Mouse (Mus musculus) layer of hippocampus, postnatal 10 days (tissue): ENCODE data around the gene Txnip. TPM values are rescaled to one million over a fixed set of nuclear protein-coding genes. Genes with fewer than 3 reads are reported as not detected.

Experiments used
- DNase-seq, 2 experiments: peaks; one replicate each; pipeline ENCODE4 v3.0.0; 2021; ENCODE audit warnings: low spot score in 2 of 2
- total RNA-seq, 2 experiments: library from RNA; stranded (reverse); gene quantifications; 2 replicates each; pipeline ENCODE4 v1.2.3; 2021

The Txnip gene
- total RNA-seq, 2 experiments from 2014 or later = 36.5 to 46.1 TPM

DNA sequence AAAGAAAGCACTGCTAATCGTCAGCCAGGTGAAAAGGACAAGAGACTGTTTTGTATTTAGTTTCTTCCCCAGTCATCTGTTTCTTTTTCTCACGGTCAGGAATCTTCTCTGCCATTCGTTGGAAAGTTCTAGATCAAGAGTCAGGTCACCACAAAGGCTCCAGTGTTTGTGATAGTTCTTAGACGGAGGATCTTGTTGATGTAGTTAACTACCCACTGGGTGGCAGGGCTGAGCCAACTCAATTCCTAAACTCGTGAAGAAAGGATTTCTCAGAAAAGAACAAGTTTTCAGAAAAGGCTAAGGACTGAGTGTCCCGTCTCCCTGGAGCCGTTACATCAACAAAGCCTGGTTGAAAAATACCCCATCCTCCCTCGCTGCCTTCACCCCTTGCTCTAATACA, 6.6 kb upstream of the Txnip start:
- peak in 1 of 2 experiments; percentile 66 for DNase-seq

DNA sequence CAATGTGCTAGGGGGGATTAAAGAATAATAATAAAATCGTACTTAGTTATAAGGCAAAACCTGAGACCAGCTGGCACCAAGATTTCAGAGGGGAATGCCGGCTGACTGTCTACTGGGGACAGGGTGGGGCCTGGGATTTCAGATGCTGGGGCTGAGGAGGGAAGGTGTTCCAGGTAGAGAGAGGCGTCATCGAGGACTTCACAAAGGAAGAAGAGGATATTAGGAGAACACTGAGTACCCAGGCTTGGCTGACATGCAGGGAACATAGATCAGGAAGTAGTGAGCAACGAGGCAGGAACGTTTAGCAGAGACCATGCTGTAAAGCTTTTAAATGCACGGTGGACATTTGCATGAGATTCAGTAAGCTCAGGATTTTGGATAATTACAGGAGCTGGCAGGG, 5.9 kb upstream of the Txnip start:
- DNase-seq = no peak

DNA sequence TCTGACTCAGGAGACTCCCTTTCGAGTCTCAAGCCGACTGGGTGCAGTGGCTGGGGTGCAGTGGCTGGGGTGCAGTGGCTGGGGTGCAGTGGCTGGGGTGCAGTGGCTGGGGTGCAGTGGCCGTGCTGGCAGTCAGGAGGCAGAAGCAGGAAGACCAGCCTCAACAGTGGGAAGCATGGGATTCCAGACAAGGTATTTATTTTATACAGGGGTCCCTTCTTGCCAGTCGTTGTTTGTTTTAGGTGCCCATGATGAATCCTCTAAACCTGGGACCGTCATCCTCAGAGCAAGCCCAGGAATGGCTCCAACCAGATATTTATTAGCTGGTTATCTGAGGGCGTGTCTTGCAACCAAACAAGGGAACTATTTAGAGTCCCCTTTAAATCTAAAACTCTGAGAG, 4.2 kb upstream of the Txnip start:
- DNase-seq = no peak

DNA sequence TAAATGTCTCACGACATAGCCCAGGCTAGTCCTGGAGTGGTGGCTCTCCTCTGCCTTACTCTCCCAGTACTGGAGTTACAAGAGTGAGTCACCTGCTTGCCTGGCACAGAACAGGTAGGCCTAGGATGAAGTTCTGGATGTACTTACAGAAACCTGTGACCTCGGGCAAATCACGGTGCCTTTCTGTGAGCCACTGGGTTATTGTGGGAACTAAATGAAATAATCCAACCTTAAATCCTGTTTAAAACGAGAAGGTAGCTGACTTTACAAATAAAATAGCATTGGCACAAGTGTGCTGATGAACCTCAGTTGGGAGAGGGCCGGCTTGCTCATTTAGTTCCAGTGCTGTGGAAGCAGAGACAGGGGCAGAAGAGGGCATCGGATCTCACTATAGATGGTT, 3.5 kb upstream of the Txnip start:
- no peak for DNase-seq

DNA sequence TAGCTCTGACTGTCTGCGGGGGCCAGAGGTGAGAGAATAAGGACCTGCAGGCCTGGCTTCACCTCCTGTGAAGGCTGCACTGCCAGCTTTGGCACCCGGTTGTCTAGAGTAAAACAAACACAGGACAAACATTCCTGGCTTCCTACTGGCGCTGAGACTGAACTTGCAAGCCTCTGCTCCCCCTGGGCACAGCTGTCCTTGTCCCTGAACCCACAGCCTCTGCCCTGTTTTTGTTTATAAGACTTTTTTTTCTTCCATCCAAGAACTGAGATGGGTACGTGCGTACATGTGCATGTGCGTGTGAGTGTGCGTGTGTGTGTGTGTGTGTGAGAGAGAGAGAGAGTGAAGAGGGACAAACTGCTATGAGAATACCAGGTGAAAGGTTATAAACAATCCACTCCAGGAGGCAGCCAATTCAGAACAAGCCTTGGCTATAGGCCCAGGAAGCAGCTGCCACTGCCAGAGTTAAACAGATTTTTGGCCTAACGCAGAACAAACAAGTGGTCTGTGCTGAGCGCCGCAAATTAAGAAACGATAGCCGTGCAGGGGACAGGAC, 2.6 kb upstream of the Txnip start:
- peak; percentile 68 to 71 for DNase-seq

DNA sequence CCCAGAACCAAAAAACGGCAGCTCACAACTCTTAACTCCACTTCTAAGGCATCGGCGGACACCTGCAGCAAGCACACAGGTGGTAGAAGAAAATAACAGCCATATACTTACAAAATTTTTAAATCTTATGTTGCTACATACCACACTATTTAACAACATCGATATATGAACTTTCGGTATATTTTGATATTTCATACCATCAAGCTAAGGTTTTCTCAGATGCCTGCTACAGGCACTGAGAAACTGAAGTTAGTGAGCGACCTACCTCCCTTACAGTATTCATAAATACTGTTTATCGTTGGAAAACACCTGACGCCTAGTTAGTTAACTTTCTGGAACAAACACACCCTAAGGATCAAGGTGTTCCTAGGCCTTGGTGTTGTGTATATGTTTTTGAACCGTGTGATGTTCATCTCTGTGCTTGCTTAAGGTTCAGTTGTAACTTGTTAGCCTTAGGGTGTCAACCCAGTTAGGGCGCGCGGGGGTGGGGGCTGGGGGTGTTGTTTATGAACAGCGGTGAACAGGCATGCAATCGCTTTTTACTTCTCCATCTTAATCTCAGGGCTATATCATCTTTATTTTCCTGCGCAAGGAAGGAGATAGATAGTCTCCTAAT, 1.6 kb upstream of the Txnip start:
- no peak for DNase-seq

DNA sequence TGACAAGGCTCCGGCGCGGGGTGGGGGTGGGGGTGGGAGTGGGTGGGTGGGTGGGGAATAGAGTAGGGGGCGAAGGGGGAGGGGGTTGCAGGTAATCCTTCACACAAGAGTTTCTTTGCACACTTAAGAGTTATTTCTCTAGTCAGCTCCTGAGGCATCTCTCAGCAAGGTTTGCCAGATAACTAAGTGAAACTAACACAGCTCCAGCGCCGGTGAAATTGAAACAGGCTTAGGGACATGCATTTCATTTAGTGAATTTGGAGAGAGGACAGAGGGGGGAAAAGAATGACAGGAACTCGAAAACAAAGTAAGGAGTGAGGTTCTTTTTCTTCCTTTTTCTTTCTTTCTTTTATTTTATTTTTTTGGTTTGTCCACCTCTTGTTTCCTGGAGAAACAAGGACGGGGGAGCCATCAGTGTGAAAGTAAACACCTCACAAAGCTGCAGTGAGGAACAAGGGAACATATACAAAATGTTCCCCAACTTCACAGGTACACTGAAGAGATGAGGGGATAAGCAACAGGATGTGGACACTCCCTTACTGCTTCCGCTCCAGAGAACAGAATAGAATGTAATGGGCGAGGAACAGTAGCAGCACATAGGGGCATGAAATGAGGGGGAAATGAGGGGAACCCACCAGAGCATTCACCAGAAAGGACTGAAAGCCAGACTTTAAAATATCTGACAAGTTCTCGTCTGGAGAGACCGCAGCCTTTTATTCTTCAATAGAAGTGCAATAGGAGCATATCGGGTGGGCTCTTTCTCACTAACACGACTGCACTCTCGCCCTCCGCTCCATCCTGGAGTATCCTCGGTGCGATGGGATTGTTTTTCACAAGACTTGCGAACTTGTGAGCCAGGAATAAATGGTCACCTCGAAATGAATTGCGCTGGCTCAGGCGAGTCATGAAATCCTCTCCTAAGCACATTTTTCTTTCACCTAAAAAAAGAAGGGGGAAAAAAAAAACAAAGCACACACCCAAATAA, 814 bp upstream of the Txnip start:
- no peak for DNase-seq

DNA sequence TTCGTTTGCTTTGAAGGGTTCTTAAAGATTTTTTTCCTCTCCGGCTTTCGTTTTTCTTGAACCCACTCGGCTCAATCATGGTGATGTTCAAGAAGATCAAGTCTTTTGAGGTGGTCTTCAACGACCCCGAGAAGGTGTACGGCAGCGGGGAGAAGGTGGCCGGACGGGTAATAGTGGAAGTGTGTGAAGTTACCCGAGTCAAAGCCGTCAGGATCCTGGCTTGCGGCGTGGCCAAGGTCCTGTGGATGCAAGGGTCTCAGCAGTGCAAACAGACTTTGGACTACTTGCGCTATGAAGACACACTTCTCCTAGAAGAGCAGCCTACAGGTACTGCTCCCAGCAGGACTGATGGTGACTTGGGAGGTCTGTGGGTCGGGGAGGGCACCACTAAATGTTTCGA, 402 bp downstream of the Txnip start:
- DNase-seq = no peak

DNA sequence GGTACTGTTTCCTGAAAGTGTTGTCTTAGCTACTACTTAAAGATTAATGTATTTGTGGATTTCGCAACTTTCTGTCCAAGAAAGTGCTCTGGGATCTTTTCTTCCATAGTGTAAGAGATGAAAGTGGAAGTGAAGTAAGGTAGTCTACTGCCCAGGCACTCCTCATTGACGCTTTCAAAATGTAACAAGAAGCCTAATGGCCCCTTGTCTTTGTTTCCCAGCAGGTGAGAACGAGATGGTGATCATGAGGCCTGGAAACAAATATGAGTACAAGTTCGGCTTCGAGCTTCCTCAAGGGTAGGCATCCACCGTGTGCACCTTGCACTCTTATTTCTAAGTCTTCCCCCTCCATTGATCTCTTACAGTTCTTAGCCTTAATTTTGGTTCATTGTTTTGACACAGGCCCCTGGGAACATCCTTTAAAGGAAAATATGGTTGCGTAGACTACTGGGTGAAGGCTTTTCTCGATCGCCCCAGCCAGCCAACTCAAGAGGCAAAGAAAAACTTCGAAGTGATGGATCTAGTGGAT, 975 bp downstream of the Txnip start:
- no peak for DNase-seq

DNA sequence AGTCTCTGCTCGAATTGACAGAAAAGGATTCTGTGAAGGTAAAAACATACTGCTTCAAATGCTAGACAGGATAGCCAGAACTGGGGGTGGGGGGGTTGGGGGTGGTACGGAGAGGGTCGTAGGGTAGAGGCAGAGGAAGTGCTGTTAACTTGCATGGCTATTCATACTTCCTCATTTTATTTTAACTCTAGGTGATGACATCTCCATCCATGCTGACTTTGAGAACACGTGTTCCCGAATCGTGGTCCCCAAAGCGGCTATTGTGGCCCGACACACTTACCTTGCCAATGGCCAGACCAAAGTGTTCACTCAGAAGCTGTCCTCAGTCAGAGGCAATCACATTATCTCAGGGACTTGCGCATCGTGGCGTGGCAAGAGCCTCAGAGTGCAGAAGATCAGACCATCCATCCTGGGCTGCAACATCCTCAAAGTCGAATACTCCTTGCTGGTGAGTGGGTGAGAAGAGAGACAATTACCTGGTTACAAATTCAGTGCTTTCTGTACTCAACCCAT, 1.7 kb downstream of the Txnip start:
- DNase-seq = no peak

DNA sequence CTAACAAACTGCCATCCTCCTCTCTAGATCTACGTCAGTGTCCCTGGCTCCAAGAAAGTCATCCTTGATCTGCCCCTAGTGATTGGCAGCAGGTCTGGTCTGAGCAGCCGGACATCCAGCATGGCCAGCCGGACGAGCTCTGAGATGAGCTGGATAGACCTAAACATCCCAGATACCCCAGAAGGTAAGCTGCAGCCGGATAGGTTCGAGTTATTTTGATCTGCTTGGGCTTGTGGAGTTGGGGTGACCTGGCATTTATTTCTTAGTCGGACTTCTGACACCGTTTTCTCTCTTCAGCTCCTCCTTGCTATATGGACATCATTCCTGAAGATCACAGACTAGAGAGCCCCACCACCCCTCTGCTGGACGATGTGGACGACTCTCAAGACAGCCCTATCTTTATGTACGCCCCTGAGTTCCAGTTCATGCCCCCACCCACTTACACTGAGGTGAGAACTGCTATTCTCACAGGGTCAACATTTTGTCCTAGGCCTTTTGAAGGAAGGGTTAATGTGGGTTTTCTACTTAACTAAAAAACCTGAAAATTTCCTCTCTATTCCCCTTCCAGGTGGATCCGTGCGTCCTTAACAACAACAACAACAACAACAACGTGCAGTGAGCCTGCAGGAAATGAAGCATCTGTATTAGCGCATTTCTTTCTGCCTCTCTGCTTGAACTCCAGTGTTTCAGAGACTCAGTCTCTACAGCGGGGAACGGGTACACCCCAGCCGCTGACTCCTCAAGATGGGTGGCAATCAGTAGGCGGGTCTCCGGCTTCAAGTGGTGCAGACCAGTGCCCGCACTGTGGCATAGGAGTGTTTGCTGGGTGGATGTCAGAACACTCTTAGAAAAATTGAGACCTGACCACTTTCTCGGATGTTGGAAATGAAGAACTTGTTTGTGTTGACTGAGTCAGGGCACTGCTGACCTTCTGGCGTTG, 2.4 kb downstream of the Txnip start:
- DNase-seq = no peak

DNA sequence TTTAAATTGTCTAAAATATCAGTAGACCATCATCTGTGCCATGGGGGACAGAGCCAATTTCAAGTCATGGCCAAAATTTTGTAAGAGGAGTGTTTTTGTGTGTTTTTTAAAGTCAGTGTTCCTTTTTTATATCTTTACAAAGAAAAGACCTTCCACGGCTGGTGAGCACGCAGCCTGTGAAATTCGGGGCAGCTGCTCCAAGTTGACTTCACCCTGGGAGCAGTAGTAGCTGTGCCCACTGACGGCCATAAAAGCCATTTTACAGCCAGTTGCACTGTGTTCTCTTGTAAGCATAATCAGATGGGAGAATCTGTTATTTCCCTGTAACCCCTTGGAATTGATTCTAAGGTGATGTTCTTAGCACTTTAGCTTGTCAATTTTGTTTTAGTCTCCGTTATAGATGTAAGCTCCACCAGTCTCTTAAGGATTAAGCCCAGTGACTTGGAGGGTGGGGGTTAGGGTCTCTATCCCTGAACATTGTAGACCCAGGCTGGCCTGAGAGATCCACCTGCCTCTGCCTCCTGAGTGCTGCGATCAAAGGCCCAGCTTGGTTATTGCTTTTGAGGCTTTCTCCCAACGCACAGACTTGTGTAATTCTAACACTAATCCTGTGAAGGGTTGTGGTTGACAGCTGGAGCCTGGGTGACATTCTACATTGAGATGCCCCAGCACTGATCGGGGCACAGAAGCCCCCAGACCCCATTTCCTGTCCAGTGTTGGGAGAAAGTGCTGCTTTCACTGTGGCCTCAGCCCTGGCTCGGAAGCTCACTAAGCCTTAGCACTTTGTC, 3.3 kb downstream of the Txnip start:
- no peak for DNase-seq

DNA sequence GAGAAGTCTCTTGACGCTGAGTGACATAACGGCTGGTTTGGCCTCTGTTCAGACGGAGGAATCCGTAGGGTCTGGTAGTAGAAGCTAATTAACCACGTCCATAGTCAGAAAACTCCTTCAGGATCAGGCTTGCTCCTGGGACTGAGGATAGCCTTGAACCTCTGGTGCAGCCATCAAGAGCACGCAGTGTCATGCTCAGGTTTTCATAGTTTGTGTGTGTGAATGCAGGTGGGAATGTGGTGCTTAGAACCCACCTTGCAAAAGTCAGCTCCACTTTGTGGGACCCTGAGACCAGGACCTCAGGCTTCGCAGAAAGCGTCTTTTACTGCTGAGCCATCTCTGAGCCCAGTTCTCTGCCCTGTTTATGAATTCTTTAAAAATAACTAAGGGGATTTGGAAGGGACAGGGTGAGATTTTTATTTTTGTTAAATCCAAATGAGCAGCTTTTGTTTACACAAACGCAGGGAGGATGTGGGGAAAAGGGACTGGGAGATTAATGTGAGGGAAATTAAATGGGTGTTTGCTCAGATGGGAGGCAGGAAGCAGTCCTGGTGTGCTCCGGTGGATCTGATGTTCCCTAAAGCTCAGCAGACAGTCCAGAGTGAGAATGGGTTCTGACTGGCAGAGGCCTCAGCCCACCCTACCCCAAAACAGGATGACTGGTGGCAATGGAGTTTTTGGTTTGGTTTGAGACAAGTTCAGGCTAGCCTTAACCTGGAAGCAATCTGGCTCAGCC, 4.4 kb downstream of the Txnip start:
- DNase-seq = no peak

DNA sequence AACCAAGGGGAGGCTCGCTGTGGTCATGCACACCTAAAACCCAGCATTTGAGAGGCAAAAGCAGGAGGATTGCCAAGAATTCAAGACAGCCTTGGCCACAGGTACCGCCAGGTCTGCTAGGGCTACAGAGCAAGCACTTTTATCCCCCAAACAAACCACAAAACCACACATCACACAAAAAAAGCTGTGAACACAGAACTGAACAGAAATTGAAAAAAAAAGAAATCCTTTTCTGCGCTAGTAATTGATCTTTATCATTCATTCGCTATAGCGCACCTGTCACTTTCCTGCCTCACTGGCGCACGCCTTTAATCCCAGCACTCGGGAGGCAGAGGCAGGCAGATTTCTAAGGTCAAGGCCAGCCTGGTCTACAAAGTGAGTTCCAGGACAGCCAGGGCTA, 5.5 kb downstream of the Txnip start:
- no peak for DNase-seq

DNA sequence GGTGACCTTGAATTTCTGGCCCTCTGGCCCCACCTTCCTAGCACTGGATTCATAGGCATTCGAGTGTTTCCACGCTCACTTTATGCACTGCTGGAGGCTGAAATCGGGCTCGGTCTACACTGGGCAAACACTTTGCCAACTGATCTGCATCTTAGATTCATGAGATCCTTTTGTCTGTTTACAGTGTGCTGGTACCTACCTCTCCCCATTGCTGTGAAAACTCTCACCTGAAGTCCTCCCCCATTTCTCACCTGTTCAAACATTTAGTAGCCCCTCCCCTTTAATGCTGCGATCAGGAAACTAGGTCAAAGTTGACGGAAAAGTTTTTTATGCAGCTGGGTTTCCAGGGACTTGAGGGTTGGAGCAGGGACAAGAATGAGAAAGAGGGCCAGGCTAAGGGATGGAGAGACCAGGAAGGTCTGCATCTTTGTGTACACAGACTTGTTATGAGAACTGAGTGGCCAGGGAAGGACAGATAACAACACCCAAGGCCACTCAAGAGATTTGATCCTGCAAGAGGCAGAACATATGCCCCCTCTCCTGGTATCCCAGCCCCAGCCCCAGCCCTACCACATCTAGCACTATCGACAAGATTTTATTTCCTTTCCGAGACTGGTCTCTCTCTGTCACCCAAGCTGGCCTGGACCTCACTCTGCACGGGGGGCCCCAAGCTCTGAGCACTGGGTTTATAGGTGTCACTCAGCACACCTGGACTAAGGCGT, 6.3 kb downstream of the Txnip start:
- no peak for DNase-seq

DNA sequence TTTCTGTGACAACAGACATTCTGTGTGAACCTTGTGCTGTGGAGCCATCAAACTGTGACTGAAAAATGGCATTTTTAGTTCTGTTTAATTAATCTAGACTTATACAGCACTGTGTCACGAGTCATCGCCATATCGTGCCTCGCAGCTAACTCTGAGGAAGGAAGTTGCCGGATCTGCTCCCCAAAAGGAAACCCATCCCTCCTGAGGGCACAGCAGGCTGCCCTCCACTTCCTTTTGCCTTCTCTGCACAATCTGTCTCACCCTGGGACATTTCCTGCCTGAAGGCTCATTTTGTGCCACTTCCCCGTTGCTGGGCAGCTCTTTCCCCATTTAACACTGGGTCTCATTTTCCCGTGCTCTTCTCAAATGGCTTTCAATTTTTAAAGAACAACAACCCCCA, 6.9 kb downstream of the Txnip start:
- no peak for DNase-seq

DNA sequence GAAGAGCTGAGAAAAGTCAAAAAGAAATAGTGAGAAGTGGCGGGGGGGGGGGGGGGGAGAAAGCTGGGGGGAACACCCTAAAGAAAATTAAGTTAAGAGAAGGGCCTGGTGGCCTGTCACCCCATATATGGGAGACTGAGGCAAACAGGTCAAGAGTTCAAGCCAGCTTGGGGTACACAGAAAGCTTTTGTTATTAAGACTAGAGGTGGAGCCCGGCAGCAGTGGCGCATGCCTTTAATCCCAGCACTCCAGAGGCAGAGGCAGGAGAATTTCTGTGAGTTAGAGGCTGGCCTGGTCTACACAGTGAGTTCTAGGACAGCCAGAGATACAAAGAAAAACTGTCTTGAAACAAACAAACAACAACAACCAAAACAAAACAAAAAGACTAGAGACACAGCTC, 7.3 kb downstream of the Txnip start:
- no peak for DNase-seq

DNA sequence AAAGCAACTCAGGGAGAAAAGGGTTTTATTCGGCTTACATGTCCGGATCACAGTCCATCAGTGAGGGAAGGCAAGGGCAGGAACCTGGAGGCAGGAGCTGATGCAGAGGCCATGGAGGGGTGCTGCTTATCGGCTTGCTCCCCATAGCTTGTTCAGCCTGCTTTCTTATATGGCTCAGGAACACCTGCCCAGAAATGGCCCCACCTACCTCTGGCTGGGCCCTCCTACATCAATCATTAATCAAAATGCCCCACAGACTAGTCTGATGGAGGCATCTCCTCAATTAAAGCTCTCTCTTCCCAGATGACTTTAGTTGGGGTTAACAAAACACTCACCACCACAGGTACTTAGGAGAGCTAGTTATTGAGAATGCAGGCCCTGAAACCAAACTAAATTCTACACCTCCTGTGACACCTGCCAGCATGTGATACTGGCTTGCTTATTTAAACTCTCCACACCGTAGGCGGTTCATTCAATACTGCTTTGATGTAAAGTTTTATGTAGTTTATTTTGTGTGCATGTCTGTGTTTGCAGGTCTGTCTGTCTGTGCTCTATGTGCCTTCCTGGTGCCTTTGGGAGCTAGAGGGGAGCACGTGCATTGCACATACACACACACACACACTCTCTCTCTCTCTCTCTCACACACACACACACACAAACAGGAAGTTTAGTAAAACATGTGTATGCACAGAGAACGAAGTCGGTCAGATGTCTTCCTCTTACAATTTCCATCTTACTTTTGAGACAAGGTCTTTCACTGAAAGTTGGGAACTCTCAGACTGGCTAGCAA, 9.1 kb downstream of the Txnip start:
- DNase-seq = no peak
